Mouse (Mus musculus) embryonic facial prominence, embryonic 11.5 days (tissue): ENCODE data around the gene Etv6. TPM values are rescaled to one million over a fixed set of nuclear protein-coding genes. Genes with fewer than 3 reads are reported as not detected.

Experiments used
- ATAC-seq: fragments of 200-750 bp; cut with Nextera tagmentation; replicated peaks from 2 replicates; pipeline ENCODE4 v1.8.0; 2017; ENCODE audit warnings: low read depth; ENCODE audit not compliant: insufficient number of reproducible peaks, low FRiP score, low TSS enrichment
- DNase-seq: peaks from one replicate; pipeline ENCODE4 v3.0.0-alpha.2; 2015; ENCODE audit warnings: low spot score
- H3K27ac ChIP-seq: fragments of 300-500 bp; sonication (generic); replicated peaks from 2 replicates; pipeline ENCODE4 v1.5.1; 2014; ENCODE audit warnings: mild to moderate bottlenecking, low read depth, low read length, control low read depth
- H3K27me3 ChIP-seq: fragments of 300-500 bp; sonication (generic); 2 replicates; pipeline ENCODE4 v1.6.1; 2014; ENCODE audit warnings: mild to moderate bottlenecking, low read length, moderate library complexity, mixed read lengths; ENCODE audit not compliant: control insufficient read depth, insufficient read depth
- H3K36me3 ChIP-seq: fragments of 300-500 bp; sonication (generic); replicated peaks from 2 replicates; pipeline ENCODE4 v1.6.1; 2014; ENCODE audit warnings: low read depth, mild to moderate bottlenecking, low read length, moderate library complexity, mixed read lengths; ENCODE audit not compliant: control insufficient read depth, insufficient read depth
- H3K4me1 ChIP-seq: fragments of 300-500 bp; sonication (generic); 2 replicates; pipeline ENCODE4 v1.6.1; 2014; ENCODE audit warnings: low read length, mixed read lengths; ENCODE audit not compliant: control insufficient read depth, insufficient read depth
- H3K4me2 ChIP-seq: fragments of 300-500 bp; sonication (generic); 2 replicates; pipeline ENCODE4 v1.6.1; 2014; ENCODE audit warnings: low read depth, mild to moderate bottlenecking, control low read depth, low read length, moderate library complexity
- H3K4me3 ChIP-seq: fragments of 300-500 bp; sonication (generic); 2 replicates; pipeline ENCODE4 v1.5.1; 2014; ENCODE audit warnings: low read depth, low read length, control low read depth
- H3K9ac ChIP-seq: fragments of 300-500 bp; sonication (generic); replicated peaks from 2 replicates; pipeline ENCODE4 v1.6.1; 2014; ENCODE audit warnings: mild to moderate bottlenecking, control low read depth, low read length
- H3K9me3 ChIP-seq: fragments of 300-500 bp; sonication (generic); replicated peaks from 2 replicates; pipeline ENCODE4 v1.6.1; 2016; ENCODE audit warnings: mild to moderate bottlenecking, low read length, inconsistent platforms, mixed read lengths; ENCODE audit not compliant: control insufficient read depth
- WGBS: fragments of 180-500 bp; shearing (Covaris S2); extraction: QIAGEN DNeasy Blood & Tissue Kit; methylation state at CpG from one replicate; pipeline ENCODE4 v1.1.7; 2014; 5-methylcytosine and 5-hydroxymethylcytosine counted together
- polyA plus RNA-seq: library from polyadenylated mRNA; unstranded; fragments of >200 nt; fragmentation: Nextera tagmentation; extraction: Ambion mirVana; gene quantifications from 2 replicates; pipeline ENCODE4 v1.2.1, GENCODE M21; 2014

Etv6 gene
- polyA plus RNA-seq, 1 experiment from 2014 or later, result 15.7 TPM

DNA sequence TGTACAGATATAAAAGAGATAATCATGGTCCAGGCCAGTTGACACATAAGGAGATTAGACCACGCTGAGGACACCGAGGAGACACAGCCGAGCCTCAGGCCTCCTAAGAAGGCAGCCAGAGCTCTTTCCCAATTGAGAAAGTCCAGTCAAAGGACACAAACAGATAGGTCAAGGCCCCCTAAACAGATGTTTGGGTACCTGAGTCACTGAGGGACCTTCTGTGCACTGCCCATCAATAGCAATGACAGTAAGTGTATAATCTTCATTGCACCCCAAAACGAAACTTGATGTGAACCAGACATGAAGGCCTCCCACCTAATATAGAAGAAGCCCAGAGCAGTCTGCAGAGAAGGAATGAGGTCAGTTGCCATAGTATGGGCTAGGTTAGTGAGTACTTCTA, 226.9 kb downstream of the Etv6 start:
- Histone ChIP-seq H3K27me3 (no peaks in the 10 kb centered on the region), H3K27ac (no peak overlapping the region), H3K4me1 (no peaks in the 10 kb centered on the region), H3K4me3 (no peak overlapping the region), H3K36me3 (peaks cover 6% of the 10 kb centered on the region), H3K4me2 (no peak overlapping the region), H3K9me3 (no peaks in the 10 kb centered on the region), H3K9ac (no peak overlapping the region)
- DNase-seq, result no peak
- no peak for ATAC-seq
- 86% methylated on average over 4 of the region's 4 CpGs for WGBS

DNA sequence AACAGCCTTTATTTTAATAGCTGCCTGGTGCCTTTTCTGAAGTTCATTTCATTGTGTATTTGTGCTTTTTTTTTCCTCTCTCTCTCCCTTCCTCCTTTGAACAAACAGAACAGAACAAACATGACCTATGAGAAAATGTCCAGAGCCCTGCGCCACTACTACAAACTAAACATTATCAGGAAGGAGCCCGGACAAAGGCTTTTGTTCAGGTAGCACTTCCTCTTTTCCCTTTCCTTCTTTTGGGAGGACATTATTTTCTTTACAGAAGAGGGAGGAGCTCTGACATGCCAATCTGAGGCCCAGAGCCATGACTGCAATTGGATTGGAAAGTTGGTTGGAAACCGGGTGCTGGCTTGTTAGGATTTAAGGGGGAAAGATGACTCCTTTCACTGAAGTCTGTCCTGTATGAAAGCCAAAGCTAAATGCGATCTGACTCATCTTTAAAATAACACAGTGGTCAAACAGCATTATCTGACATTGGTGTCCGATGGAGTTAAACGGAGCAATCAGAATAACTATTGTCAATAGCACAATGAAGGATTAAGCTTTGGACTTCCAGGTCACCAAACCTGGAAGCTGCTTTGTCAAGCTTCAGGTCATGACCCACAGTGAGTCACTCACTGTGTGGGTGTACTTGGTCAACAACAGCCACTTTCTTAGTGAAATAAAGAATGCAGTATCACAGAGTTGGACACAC, 227.6 kb downstream of the Etv6 start:
- H3K36me3 ChIP-seq, result peaks cover 6% of the 10 kb centered on the region
- ATAC-seq (no peak), DNase-seq (no peak)

DNA sequence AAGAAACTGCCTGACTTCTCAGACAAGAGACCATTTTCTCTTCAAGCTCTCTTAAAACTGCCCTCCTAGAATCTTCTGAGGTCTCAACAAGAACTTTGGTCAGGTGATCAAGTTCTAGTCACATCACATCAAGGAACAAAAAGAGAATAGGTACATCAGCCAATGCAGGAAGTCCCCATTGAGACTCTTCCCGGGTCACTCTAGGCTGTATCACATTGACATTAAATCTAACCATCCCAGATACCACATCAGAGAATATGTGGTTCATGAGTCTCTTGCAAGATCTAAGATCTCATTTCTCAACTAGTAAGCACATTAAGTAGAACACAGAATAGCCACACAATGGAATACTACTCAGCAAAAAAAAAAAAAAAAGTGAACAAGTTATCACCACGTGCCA, 238.4 kb downstream of the Etv6 start:
- WGBS, result 87% methylated on average over 2 of the region's 2 CpGs
- no peak for ATAC-seq
- Histone ChIP-seq H3K4me1 (no peaks in the 10 kb centered on the region), H3K36me3 (no peaks in the 10 kb centered on the region), H3K27me3 (no peaks in the 10 kb centered on the region), H3K4me2 (no peak overlapping the region), H3K9me3 (no peaks in the 10 kb centered on the region), H3K9ac (no peak overlapping the region), H3K4me3 (no peak overlapping the region), H3K27ac (no peak overlapping the region)
- DNase-seq, result no peak

More for the DNA sequence above, 227.6 kb downstream of the Etv6 start:
- H3K9me3 ChIP-seq, result no peaks in the 10 kb centered on the region
- no peak overlapping the region for H3K27ac ChIP-seq
- H3K27me3 ChIP-seq, result no peaks in the 10 kb centered on the region
- 78% methylated on average over 6 of the region's 6 CpGs for WGBS
- H3K4me2 ChIP-seq, result no peak overlapping the region
- H3K9ac ChIP-seq, result no peak overlapping the region
- no peaks in the 10 kb centered on the region for H3K4me1 ChIP-seq
- no peak overlapping the region for H3K4me3 ChIP-seq

DNA sequence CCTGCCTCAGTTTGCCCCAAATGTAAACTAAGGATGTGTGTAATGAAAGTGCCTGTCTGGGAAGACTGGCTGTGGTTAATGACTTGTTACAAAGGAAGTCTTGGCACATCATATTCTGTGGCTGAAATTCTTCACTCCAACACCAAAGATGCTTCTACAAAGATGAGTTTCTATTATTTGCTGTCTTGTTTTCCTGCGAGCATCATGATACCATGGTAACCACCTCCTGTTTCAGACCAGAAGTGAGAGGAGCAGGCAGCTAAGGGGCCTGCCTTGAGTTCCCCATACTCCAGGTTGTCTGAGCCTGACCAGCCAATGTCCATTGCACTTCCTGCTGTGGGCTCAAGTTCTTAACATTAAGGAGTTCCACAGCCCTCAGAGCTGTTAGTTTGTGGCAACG, 241.5 kb downstream of the Etv6 start:
- no peak overlapping the region for H3K4me2 ChIP-seq
- H3K4me3 ChIP-seq, result no peak overlapping the region
- H3K36me3 ChIP-seq, result no peaks in the 10 kb centered on the region
- H3K4me1 ChIP-seq, result no peaks in the 10 kb centered on the region
- H3K9me3 ChIP-seq, result no peaks in the 10 kb centered on the region
- H3K9ac ChIP-seq, result no peak overlapping the region
- no peak overlapping the region for H3K27ac ChIP-seq
- ATAC-seq (no peak), DNase-seq (no peak)
- H3K27me3 ChIP-seq, result no peaks in the 10 kb centered on the region
- 77% methylated on average over 2 of the region's 2 CpGs for WGBS

DNA sequence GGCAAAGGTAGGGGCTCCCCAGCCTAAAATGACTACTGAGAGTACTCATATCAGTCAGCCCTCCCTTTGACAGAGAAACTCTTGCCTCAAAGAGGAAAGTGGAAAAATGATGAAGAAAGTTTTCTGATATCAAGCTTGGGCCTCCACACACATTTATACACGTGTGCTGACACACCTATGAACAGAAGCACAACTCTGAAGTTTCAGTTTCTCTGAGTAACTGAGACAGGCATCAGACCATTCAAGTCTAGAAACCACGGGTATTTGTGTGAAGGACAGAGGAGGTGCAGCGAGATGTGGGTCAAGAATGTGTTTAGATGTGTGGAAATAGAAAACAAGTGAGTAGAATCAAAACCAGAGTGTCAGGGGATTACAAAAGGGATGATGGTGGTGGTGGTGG, 246.6 kb downstream of the Etv6 start:
- Histone ChIP-seq H3K27me3 (no peaks in the 10 kb centered on the region), H3K27ac (no peak overlapping the region), H3K4me2 (no peak overlapping the region), H3K9me3 (no peaks in the 10 kb centered on the region), H3K9ac (no peak overlapping the region), H3K4me1 (no peaks in the 10 kb centered on the region), H3K36me3 (no peaks in the 10 kb centered on the region), H3K4me3 (no peak overlapping the region)
- DNase-seq (no peak), ATAC-seq (no peak)
- WGBS, result 82% methylated on average over 3 of the region's 3 CpGs

DNA sequence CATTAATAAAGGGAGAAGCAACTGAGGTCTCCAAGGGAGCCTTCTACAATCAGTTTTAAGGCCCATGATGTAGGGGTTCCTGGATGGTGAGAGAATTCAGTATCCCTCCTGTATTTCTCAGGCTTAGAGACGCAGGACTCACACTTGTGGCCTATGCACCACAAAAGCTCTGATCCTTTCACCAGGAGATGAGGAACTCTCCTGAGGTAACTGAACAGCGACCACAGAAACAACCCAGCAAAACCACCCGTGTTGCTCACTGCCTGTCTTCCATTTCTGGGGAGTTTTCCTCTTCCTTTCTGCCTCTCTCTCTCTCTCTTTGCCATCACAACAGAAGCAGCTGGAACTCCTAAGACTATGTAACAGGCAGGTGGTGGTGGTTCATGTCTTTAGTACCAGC, 256.3 kb downstream of the Etv6 start:
- Histone ChIP-seq H3K4me2 (no peak overlapping the region), H3K4me3 (no peak overlapping the region), H3K27ac (no peak overlapping the region), H3K36me3 (no peaks in the 10 kb centered on the region), H3K9ac (no peak overlapping the region), H3K27me3 (no peaks in the 10 kb centered on the region), H3K4me1 (no peaks in the 10 kb centered on the region), H3K9me3 (no peaks in the 10 kb centered on the region)
- no peak for DNase-seq
- ATAC-seq, result no peak
- 79% methylated on average over 3 of the region's 3 CpGs for WGBS

DNA sequence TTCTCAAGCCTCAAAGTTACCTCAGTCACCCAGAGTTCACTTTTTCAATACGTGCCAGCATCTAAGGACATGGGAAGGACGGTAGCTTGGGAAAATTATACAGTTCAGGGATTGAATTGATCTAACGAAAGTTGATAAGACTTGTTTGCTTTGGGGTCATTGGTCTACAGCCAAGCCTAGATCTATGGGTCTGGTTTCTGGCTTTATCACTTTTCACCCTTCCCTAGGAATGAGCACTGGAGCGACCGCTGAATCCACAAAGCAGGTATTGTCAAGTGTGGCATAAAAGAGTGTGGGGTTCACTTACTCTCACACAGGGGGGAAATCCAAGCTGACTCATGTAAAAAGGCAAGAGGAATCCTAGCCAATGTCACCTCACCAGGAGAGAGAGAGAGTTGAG, 256.9 kb downstream of the Etv6 start:
- WGBS, result 84% methylated on average over 5 of the region's 5 CpGs
- no peak for ATAC-seq
- Histone ChIP-seq H3K27me3 (no peaks in the 10 kb centered on the region), H3K9ac (no peak overlapping the region), H3K4me2 (no peak overlapping the region), H3K36me3 (no peaks in the 10 kb centered on the region), H3K27ac (no peak overlapping the region), H3K9me3 (no peaks in the 10 kb centered on the region), H3K4me3 (no peak overlapping the region), H3K4me1 (no peaks in the 10 kb centered on the region)
- DNase-seq, result no peak

DNA sequence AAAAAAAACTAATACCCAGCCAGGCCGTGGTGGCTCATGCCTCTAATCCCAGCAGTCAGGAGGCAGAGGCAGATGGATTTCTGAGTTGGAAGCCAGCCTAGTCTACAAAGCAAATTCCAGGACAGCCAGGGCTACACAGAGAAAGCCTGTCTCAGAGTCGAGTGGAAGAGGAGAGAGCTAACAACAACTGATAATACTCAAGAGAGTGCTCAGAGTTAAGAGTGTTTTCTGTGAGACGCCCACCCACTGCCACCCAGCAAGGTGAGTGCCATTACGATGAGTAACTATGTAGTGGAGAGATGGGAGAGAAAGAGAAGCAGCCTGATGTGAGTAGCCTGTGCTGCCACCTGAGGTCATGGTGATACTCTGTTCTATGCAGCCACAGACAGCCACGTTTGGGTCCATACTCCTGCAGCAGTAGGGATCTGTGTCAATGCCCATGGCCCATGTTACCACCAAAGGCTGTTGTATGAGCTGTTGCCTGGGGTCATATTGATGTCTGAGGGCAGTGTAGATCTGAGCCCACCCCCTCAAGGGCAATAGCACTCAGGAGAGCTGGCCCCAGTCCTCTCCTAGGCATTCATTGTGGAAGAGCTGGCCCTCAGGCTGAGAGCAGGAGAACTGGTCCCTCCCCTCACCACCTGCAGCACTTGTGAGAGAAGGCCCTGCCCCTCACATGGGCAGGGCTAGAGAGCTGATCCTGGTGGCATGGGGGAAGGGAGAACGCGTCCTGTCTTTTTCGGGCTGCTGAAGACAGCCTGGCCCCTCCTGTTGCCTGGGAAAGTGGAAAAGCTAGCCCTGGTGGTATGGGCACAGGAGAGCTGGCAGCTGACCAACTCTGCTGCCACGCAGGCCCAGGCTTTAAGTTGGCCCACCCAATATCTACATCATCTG, 258.4 kb downstream of the Etv6 start:
- ATAC-seq (no peak), DNase-seq (no peak)
- Histone ChIP-seq H3K9me3 (no peaks in the 10 kb centered on the region), H3K4me2 (no peak overlapping the region), H3K4me1 (no peaks in the 10 kb centered on the region), H3K4me3 (no peak overlapping the region), H3K27me3 (no peaks in the 10 kb centered on the region), H3K36me3 (no peaks in the 10 kb centered on the region), H3K27ac (no peak overlapping the region), H3K9ac (no peak overlapping the region)
- 52% methylated on average over 9 of the region's 9 CpGs for WGBS
